Mouse (Mus musculus) liver, embryonic 12.5 days (tissue): ENCODE measurements around the gene Cdkn1a. TPM values are rescaled to one million over a fixed set of nuclear protein-coding genes. Genes with fewer than 3 reads are reported as not detected.
"Not testable (repeated sequence)": the region's sequence is repeated elsewhere in the genome, so short reads cannot be mapped to it uniquely, and the experiment has no call there.

Source experiments
- ATAC-seq: fragments of 200-750 bp; cut with Nextera tagmentation; 2 replicates; pipeline ENCODE4 v1.8.0; 2017; ENCODE audit warnings: moderate number of reproducible peaks, mild to moderate bottlenecking, moderate library complexity
- H3K27ac ChIP-seq: fragments of 300-500 bp; sonication (generic); 2 replicates; pipeline ENCODE4 v1.5.1; 2016; ENCODE audit warnings: mild to moderate bottlenecking
- H3K27me3 ChIP-seq: fragments of 300-500 bp; sonication (generic); replicated peaks from 2 replicates; pipeline ENCODE4 v1.6.1; 2016; ENCODE audit warnings: mild to moderate bottlenecking, moderate library complexity
- H3K36me3 ChIP-seq: fragments of 300-500 bp; sonication (generic); 2 replicates; pipeline ENCODE4 v1.6.1; 2016; ENCODE audit warnings: mild to moderate bottlenecking, moderate library complexity
- H3K4me1 ChIP-seq: fragments of 300-500 bp; sonication (generic); 2 replicates; pipeline ENCODE4 v1.6.1; 2016
- H3K4me2 ChIP-seq: fragments of 300-500 bp; sonication (generic); 2 replicates; pipeline ENCODE4 v1.6.1; 2016; ENCODE audit warnings: mild to moderate bottlenecking, moderate library complexity
- H3K4me3 ChIP-seq: fragments of 300-500 bp; sonication (generic); 2 replicates; pipeline ENCODE4 v1.5.1; 2016; ENCODE audit warnings: mild to moderate bottlenecking, moderate library complexity
- H3K9ac ChIP-seq: fragments of 300-500 bp; sonication (generic); 2 replicates; pipeline ENCODE4 v1.6.1; 2016; ENCODE audit warnings: mild to moderate bottlenecking, moderate library complexity
- H3K9me3 ChIP-seq: fragments of 300-500 bp; sonication (generic); replicated peaks from 2 replicates; pipeline ENCODE4 v1.6.1; 2016; ENCODE audit warnings: mild to moderate bottlenecking, moderate library complexity
- WGBS: fragments of 180-500 bp; shearing (Covaris S2); methylation state at CpG from one replicate; pipeline ENCODE4 v1.1.7; 2016; ENCODE audit not compliant: insufficient replicate concordance; 5-methylcytosine and 5-hydroxymethylcytosine counted together
- polyA plus RNA-seq: library from polyadenylated mRNA; unstranded; fragments of >200 nt; fragmentation: Nextera tagmentation; extraction: Ambion mirVana; gene quantifications from 2 replicates; pipeline ENCODE4 v1.2.1, GENCODE M21; 2016

Cdkn1a gene
- polyA plus RNA-seq, 1 experiment from 2014 or later: 8.3 TPM

GRCm38 (mm10) chr17:29060946-29061345, 29.8 kb upstream of the Cdkn1a start:
- H3K27ac ChIP-seq: no peak overlapping the region
- H3K9me3 ChIP-seq: no peaks in the 10 kb centered on the region
- H3K27me3 ChIP-seq: no peaks in the 10 kb centered on the region; the same call in 1 of the 2 replicates
- peaks cover 19% of the 10 kb centered on the region for H3K4me1 ChIP-seq
- H3K4me3 ChIP-seq: no peak overlapping the region
- H3K36me3 ChIP-seq: no peaks in the 10 kb centered on the region
- 78% methylated on average over 9 of the region's 9 CpGs for WGBS
- H3K9ac ChIP-seq: no peak overlapping the region
- H3K4me2 ChIP-seq: no peak overlapping the region
- no peak for ATAC-seq

GRCm38 (mm10) chr17:29062119-29063035, 28.4 kb upstream of the Cdkn1a start:
- no peak overlapping the region for H3K4me3 ChIP-seq
- no peaks in the 10 kb centered on the region for H3K36me3 ChIP-seq
- WGBS: 49% methylated on average over 13 of the region's 13 CpGs
- no peak overlapping the region for H3K4me2 ChIP-seq
- peaks cover 14% of the 10 kb centered on the region for H3K4me1 ChIP-seq
- no peaks in the 10 kb centered on the region for H3K9me3 ChIP-seq
- no peak overlapping the region for H3K27ac ChIP-seq
- no peak for ATAC-seq
- H3K27me3 ChIP-seq: no peaks in the 10 kb centered on the region; the same call in 1 of the 2 replicates
- no peak overlapping the region for H3K9ac ChIP-seq

DNA sequence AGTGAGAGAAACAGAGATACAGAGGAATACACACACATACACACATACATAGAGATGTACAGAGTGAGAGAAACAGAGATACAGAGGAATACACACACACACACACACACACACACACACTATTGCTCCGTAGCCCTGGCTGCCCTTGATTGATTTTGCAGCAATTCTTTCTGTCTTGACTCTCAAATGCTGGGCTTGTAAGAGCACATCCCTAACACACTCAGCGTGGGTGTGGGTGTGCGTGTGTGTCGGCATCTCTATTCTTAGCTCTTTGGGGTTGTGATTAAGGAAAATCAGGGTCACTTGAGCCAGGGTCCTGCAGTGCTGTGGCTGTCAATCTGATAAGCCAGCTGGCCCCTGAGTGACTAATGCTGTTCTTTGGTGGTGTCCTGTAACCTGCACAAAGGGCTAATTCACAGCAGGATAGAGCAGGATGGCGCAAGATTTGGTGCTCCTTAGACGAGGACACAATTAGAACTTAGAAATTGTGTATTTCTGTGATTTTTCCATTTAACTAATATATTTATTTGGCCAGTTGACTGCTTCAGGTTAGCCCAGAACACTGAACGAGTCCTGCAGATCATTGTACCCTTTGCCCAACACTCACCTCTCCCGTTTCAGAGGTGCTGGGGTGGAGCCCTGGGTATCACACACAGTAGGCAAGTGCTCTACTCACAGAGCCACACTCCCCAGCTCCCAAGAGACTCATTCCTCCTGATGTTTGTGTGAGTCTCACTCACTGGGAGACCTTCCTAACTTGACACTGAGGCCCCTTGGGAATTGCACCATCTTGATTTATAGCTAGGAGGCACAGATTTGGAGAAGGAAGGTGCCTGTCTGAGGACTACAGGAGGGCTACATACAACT, 27.4 kb upstream of the Cdkn1a start:
- no peaks in the 10 kb centered on the region for H3K36me3 ChIP-seq
- ATAC-seq: no peak
- 60% methylated on average over 8 of the region's 8 CpGs for WGBS
- no peak overlapping the region for H3K27ac ChIP-seq
- no peak overlapping the region for H3K9ac ChIP-seq
- H3K4me1 ChIP-seq: peaks cover 8% of the 10 kb centered on the region
- H3K4me3 ChIP-seq: no peak overlapping the region
- H3K4me2 ChIP-seq: no peak overlapping the region
- H3K27me3 ChIP-seq: no peaks in the 10 kb centered on the region; the same call in 1 of the 2 replicates
- H3K9me3 ChIP-seq: no peaks in the 10 kb centered on the region

GRCm38 (mm10) chr17:29063988-29064285, 26.8 kb upstream of the Cdkn1a start:
- Histone ChIP-seq H3K27ac (no peak overlapping the region), H3K27me3 (no peaks in the 10 kb centered on the region; the same call in 1 of the 2 replicates), H3K9ac (no peak overlapping the region), H3K36me3 (no peaks in the 10 kb centered on the region), H3K9me3 (no peaks in the 10 kb centered on the region), H3K4me3 (no peak overlapping the region), H3K4me1 (peaks cover 2% of the 10 kb centered on the region; the same call in 1 of the 2 replicates), H3K4me2 (no peak overlapping the region)
- 65% methylated on average over 2 of the region's 2 CpGs for WGBS
- ATAC-seq: no peak

DNA sequence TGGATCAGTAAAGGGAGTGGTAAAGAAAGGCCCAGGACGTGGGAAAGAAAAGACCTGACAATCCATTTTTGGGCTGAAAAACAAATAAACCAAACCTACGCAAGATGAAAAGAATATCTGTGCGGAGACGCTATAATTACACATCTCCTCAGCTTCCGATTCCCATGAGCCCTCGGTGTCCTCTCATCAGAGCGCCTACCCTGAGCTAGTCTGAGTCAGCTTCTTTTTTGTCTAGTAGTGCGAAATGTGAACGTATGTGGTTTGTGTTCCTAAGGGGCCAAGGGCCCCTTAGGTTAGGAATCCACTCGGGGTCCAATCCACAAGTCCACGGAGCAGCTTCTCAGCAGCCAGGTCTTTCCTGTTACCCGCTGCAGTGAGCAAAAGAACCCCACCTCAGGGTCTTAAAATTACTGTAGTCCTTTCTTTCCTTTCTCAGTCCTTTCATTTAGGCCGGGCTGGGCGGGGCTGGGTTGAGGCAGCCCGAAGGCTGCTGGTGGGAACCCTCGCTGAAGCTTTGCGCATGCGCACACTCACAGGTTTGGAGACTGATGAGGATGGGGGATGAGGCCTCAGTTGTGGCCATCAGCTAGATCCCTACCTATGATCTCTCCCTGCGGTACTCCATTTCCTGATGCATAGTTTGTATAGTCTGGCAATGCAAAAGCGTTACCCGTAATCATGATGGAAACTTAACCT, 25.4 kb upstream of the Cdkn1a start:
- Histone ChIP-seq H3K9me3 (no peaks in the 10 kb centered on the region), H3K36me3 (no peaks in the 10 kb centered on the region), H3K27me3 (no peaks in the 10 kb centered on the region; the same call in 1 of the 2 replicates), H3K9ac (no peak overlapping the region), H3K4me2 (no peak overlapping the region), H3K4me1 (no peaks in the 10 kb centered on the region), H3K4me3 (no peak overlapping the region), H3K27ac (no peak overlapping the region)
- ATAC-seq: no peak
- 71% methylated on average over 21 of the region's 21 CpGs for WGBS

DNA sequence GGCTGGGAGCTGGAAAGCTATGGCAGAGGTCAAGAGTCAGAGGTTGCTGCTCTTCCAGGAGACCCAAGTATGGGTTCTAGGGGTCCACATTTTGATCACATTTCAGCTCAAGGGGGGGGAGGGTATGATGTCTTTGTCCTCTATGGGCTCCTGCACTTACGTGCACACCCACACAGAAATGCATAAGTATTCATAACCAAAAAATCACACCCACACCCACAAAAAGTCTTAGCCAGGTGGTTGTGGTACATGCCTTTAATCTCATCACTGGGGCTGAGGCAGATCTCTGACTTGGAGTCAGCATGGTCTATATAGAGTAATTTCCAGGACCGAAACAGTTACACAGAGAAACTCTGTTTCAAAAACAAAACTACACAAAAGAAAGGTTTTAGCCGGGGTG, 24.8 kb upstream of the Cdkn1a start:
- Histone ChIP-seq H3K4me1 (no peaks in the 10 kb centered on the region), H3K4me3 (no peak overlapping the region), H3K36me3 (no peaks in the 10 kb centered on the region), H3K27me3 (no peaks in the 10 kb centered on the region; the same call in 1 of the 2 replicates), H3K9ac (no peak overlapping the region), H3K4me2 (no peak overlapping the region), H3K9me3 (no peaks in the 10 kb centered on the region), H3K27ac (no peak overlapping the region)
- WGBS: 72% methylated on average over 3 of the region's 3 CpGs
- no peak for ATAC-seq

DNA sequence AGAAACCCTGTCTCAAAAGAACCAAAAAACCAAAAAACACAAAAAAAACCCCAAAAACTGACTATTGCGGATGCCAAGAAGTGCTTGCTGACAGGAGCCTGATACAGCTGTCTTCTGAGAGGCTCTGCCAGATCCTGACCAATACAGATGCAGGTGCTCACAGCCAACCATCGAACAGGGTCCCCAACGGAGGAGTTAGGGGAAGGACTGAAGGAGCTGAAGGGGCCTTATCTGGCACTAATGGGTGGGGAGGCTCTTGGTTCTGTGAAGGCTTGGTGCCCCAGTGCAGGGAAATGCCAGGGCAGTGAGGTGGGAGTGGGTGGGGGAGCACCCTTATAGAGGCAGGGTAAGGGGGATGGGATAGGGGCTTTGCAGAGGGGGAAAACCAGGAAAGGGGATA, 23.4 kb upstream of the Cdkn1a start:
- H3K4me3 ChIP-seq, H3K9me3 ChIP-seq, ATAC-seq, H3K9ac ChIP-seq, H3K4me2 ChIP-seq, H3K4me1 ChIP-seq, H3K27me3 ChIP-seq, H3K36me3 ChIP-seq, H3K27ac ChIP-seq: not testable (repeated sequence)
- WGBS: 51% methylated on average over 3 of the region's 3 CpGs

- H3K4me1 ChIP-seq: no peaks in the 10 kb centered on the region
- H3K36me3 ChIP-seq: no peaks in the 10 kb centered on the region
- no peak overlapping the region for H3K9ac ChIP-seq
- no peak for ATAC-seq
- no peak overlapping the region for H3K4me3 ChIP-seq
- no peak overlapping the region for H3K27ac ChIP-seq
- H3K9me3 ChIP-seq: no peaks in the 10 kb centered on the region
- H3K4me2 ChIP-seq: no peak overlapping the region
- 34% methylated on average over 5 of the region's 5 CpGs for WGBS
- peaks cover 11% of the 10 kb centered on the region for H3K27me3 ChIP-seq
These were observed 22.9 kb upstream of the Cdkn1a start for GRCm38 (mm10) chr17:29067847-29068246.

GRCm38 (mm10) chr17:29069063-29069462, 21.7 kb upstream of the Cdkn1a start:
- Histone ChIP-seq H3K4me2 (no peak overlapping the region), H3K27ac (no peak overlapping the region), H3K9me3 (no peaks in the 10 kb centered on the region), H3K27me3 (peaks cover 23% of the 10 kb centered on the region), H3K4me3 (no peak overlapping the region), H3K36me3 (no peaks in the 10 kb centered on the region), H3K9ac (no peak overlapping the region), H3K4me1 (no peaks in the 10 kb centered on the region)
- WGBS: 67% methylated on average over 10 of the region's 10 CpGs
- ATAC-seq: no peak

GRCm38 (mm10) chr17:29071820-29072219, 19.0 kb upstream of the Cdkn1a start:
- H3K9ac ChIP-seq: no peak overlapping the region
- no peaks in the 10 kb centered on the region for H3K36me3 ChIP-seq
- no peaks in the 10 kb centered on the region for H3K4me1 ChIP-seq
- H3K9me3 ChIP-seq: no peaks in the 10 kb centered on the region
- no peak overlapping the region for H3K27ac ChIP-seq
- H3K4me3 ChIP-seq: no peak overlapping the region
- 53% methylated on average over 5 of the region's 5 CpGs for WGBS
- no peak overlapping the region for H3K4me2 ChIP-seq
- H3K27me3 ChIP-seq: peaks cover 42% of the 10 kb centered on the region
- ATAC-seq: no peak

GRCm38 (mm10) chr17:29072701-29073307, 18.0 kb upstream of the Cdkn1a start:
- 23% methylated on average over 11 of the region's 11 CpGs for WGBS
- H3K4me1 ChIP-seq: no peaks in the 10 kb centered on the region
- ATAC-seq: no peak
- no peak overlapping the region for H3K27ac ChIP-seq
- H3K9me3 ChIP-seq: no peaks in the 10 kb centered on the region
- H3K27me3 ChIP-seq: peaks cover 50% of the 10 kb centered on the region
- no peak overlapping the region for H3K4me3 ChIP-seq
- H3K4me2 ChIP-seq: no peak overlapping the region
- H3K36me3 ChIP-seq: no peaks in the 10 kb centered on the region
- H3K9ac ChIP-seq: no peak overlapping the region
